In the genomic region with DNA sequence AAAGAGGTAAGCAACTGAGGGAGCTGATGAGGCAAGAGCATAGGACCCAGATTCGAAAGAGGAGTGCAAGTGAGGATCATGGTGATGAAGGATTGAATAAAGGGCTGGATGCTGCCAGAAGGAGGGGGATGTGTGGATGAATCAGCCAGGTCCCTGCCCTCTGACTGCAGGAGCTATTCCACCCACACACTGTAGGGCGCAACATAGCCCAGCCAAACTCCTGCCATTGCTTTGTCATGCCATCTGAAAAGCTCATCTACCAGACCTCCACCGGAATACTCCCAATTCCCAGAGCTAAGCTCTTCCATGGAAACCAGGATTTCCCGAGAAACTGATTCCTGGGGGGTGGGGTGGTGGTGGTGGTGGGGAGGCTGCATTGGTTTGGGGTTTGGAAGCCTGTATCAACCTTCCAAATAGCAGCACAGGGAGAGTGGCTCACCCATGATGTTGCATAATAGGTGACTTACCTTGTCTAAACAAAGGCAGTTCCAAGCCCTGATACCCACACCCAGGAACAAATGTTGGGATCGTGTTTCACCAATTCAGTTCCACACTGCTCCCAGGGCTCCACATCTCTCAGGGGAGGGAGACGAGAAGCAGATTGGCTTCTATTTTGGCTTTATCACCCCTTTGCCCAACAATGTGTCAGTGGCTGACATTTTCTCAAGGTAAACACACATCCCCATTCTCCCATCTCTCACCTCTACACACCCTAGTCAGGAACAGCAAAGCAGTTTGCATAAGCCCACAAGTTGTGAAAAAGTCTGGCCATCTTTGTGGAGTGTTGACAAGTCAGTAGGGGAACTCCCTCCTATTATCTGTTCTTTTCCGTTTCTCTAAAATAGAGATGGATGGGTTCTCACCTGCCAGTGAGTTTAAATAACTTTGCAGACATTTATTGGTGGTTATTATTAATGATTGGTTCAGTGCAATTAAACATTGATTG, we compare ENCODE assay signal across 20 mouse cellular contexts. TPM values are rescaled to one million over a fixed set of nuclear protein-coding genes. Genes with fewer than 3 reads are reported as not detected.
A peak's percentile ranks its signal among the peaks of the same experiment; 100 is the strongest.
DNase-seq lines count a peak whose midpoint lies in the region; ATAC-seq and TF ChIP-seq lines count a peak whose summit lies in the region.
"Had no signal": no experiment of that assay in that cellular context is flagged by ENCODE, and none has a peak within 500 bp of the region (broad histone marks: within the 10 kb centered on the region; RNA-seq: fewer than 3 reads in every experiment).

No protein-coding gene starts in this region.

- CTCF ChIA-PET in Patski (lab: Charles Lee) = no interaction called here

- 22% methylated on average over 7 of the region's 7 CpGs for WGBS in intestine, postnatal 0 days
- WGBS in intestine, embryonic 15.5 days = 27% methylated on average over 7 of the region's 7 CpGs

- DNase-seq in 3134 (ENCODE audit: extremely low read depth, insufficient read length, low spot score) (peak; percentile 29), 416B (ENCODE audit: low read depth) (peak; percentile 39), Patski (ENCODE audit: low read depth, low spot score) (no peak)
- DNase-seq in thymus, adult 18-20 months = no peak
- DNase-seq: adrenal gland, postnatal 10 days; cerebellum, adult 11-12 months; cerebellum, postnatal 36 days; kidney, postnatal 14 days; thymus, adult 2 months had no signal

- H3K36me3 ChIP-seq in intestine, postnatal 0 days (ENCODE audit: control insufficient read depth, insufficient read depth) = no peaks in the 10 kb centered on the region; the same call in 1 of the 2 replicates
- H3K36me3 ChIP-seq in intestine, embryonic 15.5 days = 0 out of 2 replicates have a peak, but pooled peaks cover under 1% of the 10 kb centered on the region
- H3K36me3 ChIP-seq: liver, embryonic 15.5 days had no signal

- in situ Hi-C loops in Patski (cut with MboI; ENCODE audit: low pct_unique_long_range_greater_than_20kb) = loop anchor here (5.0 to 10.0 kb wide), 2 partner anchors 482 to 764 kb away; no protein-coding TSS in a partner anchor

- TF ChIP-seq CTCF in intestine, postnatal 0 days (IDR thresholded peaks at IDR 0.05; ENCODE audit: low read depth) = 0 out of 2 replicates have a peak, but pooled peaks have one; percentile 3
- TF ChIP-seq CTCF in Patski (IDR thresholded peaks at IDR 0.05) = peak; percentile 40

- H3K4me1 ChIP-seq in intestine, postnatal 0 days (replicated peaks; ENCODE audit: control insufficient read depth, insufficient read depth, low read length) = 0 out of 2 replicates have a peak, but pooled peaks cover 3% of the 10 kb centered on the region
- H3K4me1 ChIP-seq in intestine, embryonic 15.5 days (replicated peaks) = no peaks in the 10 kb centered on the region

- no peak for ATAC-seq in intestine, postnatal 0 days
- no peak for ATAC-seq in intestine, embryonic 15.5 days
- no peak for ATAC-seq in Patski
- ATAC-seq in activated CD4-positive, CD25-positive, alpha-beta regulatory T cell, adult 4 months = no peak
- ATAC-seq: forebrain, embryonic 13.5 days; intestine, embryonic 16.5 days; midbrain, embryonic 16.5 days had no signal

- no peak overlapping the region for H3K27ac ChIP-seq in intestine, postnatal 0 days (ENCODE audit: low read depth, low read length)
- H3K27ac ChIP-seq in intestine, embryonic 15.5 days = no peak overlapping the region
- H3K27ac ChIP-seq: embryonic facial prominence, embryonic 10.5 days; forebrain, embryonic 13.5 days; heart, embryonic 13.5 days; hindbrain, embryonic 10.5 days; limb, embryonic 13.5 days; liver, embryonic 15.5 days had no signal

- POLR2A ChIA-PET in Patski (lab: Charles Lee) = interaction anchor here (0.7 kb wide), 2 partner anchors 318 to 490 kb away, joined by 3 to 5 read pairs; no protein-coding TSS in a partner anchor

- H3K4me2 ChIP-seq in intestine, postnatal 0 days (replicated peaks; ENCODE audit: low read depth) = no peak overlapping the region
- no peak overlapping the region for H3K4me2 ChIP-seq in intestine, embryonic 15.5 days (replicated peaks)
- H3K4me2 ChIP-seq: forebrain, embryonic 13.5 days; heart, embryonic 13.5 days; limb, embryonic 13.5 days; liver, embryonic 15.5 days had no signal

- no peak overlapping the region for H3K9ac ChIP-seq in intestine, postnatal 0 days (ENCODE audit: low read depth, low read length)
- H3K9ac ChIP-seq in intestine, embryonic 15.5 days = no peak overlapping the region
- H3K9ac ChIP-seq: forebrain, embryonic 13.5 days; heart, embryonic 13.5 days; limb, embryonic 13.5 days; liver, embryonic 15.5 days had no signal

- no peaks in the 10 kb centered on the region for H3K9me3 ChIP-seq in intestine, postnatal 0 days (ENCODE audit: control insufficient read depth)
- no peaks in the 10 kb centered on the region for H3K9me3 ChIP-seq in intestine, embryonic 15.5 days
- H3K9me3 ChIP-seq: embryonic facial prominence, embryonic 10.5 days; forebrain, embryonic 13.5 days; heart, embryonic 13.5 days; hindbrain, embryonic 10.5 days; limb, embryonic 13.5 days; liver, embryonic 15.5 days had no signal

- no peaks in the 10 kb centered on the region for H3K27me3 ChIP-seq in intestine, postnatal 0 days (replicated peaks; ENCODE audit: control insufficient read depth, insufficient read depth, low read length)
- no peaks in the 10 kb centered on the region for H3K27me3 ChIP-seq in intestine, embryonic 15.5 days (replicated peaks)
- no peaks in the 10 kb centered on the region for H3K27me3 ChIP-seq in Patski

- no peak overlapping the region for H3K4me3 ChIP-seq in intestine, postnatal 0 days (ENCODE audit: low read depth, low read length)
- no peak overlapping the region for H3K4me3 ChIP-seq in intestine, embryonic 15.5 days (replicated peaks)
- H3K4me3 ChIP-seq: embryonic facial prominence, embryonic 10.5 days; forebrain, embryonic 13.5 days; heart, embryonic 13.5 days; hindbrain, embryonic 10.5 days; limb, embryonic 13.5 days; liver, embryonic 15.5 days had no signal

RNA-seq across cellular contexts. Expression of a gene that starts 3.1 kb away (rescaled TPM):
- 23.1 and 24.5 TPM in 2 replicates for polyA plus RNA-seq in intestine, postnatal 0 days (2015; fragmentation: Nextera tagmentation; extraction: Ambion mirVana)
- 55.2 and 57.3 TPM in 2 replicates for polyA plus RNA-seq in intestine, embryonic 15.5 days (2015; fragmentation: Nextera tagmentation; extraction: Ambion mirVana)
- 47.8 TPM for polyA plus RNA-seq in Patski (2021)
- 10 to 100 TPM; 54.3 to 65.2 TPM for polyA plus RNA-seq in activated CD4-positive, CD25-positive, alpha-beta regulatory T cell, adult 4 months (2017; shearing (Covaris generic))

RNA-seq across cellular contexts. Expression of a gene that starts 9.0 kb away (rescaled TPM):
- 5.6 and 5.9 TPM in 2 replicates for polyA plus RNA-seq in intestine, postnatal 0 days (2015; fragmentation: Nextera tagmentation; extraction: Ambion mirVana)
- polyA plus RNA-seq in intestine, embryonic 15.5 days (2015; fragmentation: Nextera tagmentation; extraction: Ambion mirVana) = 12.1 and 12.5 TPM in 2 replicates
- 94.0 TPM for polyA plus RNA-seq in Patski (2021)
- polyA plus RNA-seq in activated CD4-positive, CD25-positive, alpha-beta regulatory T cell, adult 4 months (2017; shearing (Covaris generic)) = under 1 TPM; 0.42 to 0.79 TPM

RNA-seq across cellular contexts. Expression of a gene that starts 39.9 kb away (rescaled TPM):
- polyA plus RNA-seq in intestine, postnatal 0 days (2015; fragmentation: Nextera tagmentation; extraction: Ambion mirVana) = 2.9 and 3.1 TPM in 2 replicates
- 9.1 and 10.0 TPM in 2 replicates for polyA plus RNA-seq in intestine, embryonic 15.5 days (2015; fragmentation: Nextera tagmentation; extraction: Ambion mirVana)
- 8.0 TPM for polyA plus RNA-seq in Patski (2021)
- under 1 TPM in 1 of 2 experiments, not detected in 1; 0.85 TPM for polyA plus RNA-seq in activated CD4-positive, CD25-positive, alpha-beta regulatory T cell, adult 4 months (2017; shearing (Covaris generic))

Comparison
In these comparisons a context has a peak if more than half of its experiments do, and no peak if none do; other contexts are left out.
1. DNase-seq: peak in 3134 (single experiment) and 416B (single experiment); none in Patski (single experiment) and thymus, adult 18-20 months (0 of 2).